Mouse (Mus musculus) adrenal gland, postnatal 10 days (tissue): ENCODE results near the gene Tgm3. TPM values are rescaled to one million over a fixed set of nuclear protein-coding genes. Genes with fewer than 3 reads are reported as not detected.

Source experiments
- DNase-seq: peaks from one replicate; pipeline ENCODE4 v3.0.0; 2021; ENCODE audit warnings: mixed read lengths
- long read RNA-seq, 2 experiments: library from polyadenylated mRNA; stranded (forward); transcript quantifications; one replicate each; pipeline ENCODE4 v2.0.0; 2021
- total RNA-seq, 2 experiments: library from RNA; stranded (reverse); gene quantifications; 2 replicates each; pipeline ENCODE4 v1.2.3; 2021

The Tgm3 gene
- under 1 TPM in 1 of 2 experiments, not detected in 1; 0.15 TPM for total RNA-seq
- long read RNA-seq, experiment 1: 0 reads
- long read RNA-seq, experiment 2: 0 reads

DNA sequence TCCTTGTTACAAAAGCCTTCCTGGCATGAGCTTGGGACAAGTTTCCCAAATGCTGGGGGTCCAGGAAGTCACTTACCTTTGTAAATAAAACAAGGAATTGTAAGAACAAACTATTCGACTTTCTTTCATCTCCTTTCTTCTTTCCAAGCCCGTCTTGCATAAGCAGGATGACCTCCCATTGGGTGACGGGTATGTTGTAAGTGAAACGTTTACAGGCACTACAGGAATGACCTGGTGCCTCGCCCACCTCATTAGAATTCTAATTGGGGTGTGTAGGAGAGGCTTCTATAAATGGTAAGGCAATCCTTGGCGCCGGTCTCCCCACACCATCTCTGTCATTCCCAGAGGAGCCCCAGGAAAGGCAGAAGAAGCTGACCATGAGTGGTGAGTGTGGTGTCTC is at the start of gene Tgm3:
TSS of gene Tgm3 (plus strand) at position 324 of the 400 bp plus-strand sequence.
- DNase-seq: no peak

DNA sequence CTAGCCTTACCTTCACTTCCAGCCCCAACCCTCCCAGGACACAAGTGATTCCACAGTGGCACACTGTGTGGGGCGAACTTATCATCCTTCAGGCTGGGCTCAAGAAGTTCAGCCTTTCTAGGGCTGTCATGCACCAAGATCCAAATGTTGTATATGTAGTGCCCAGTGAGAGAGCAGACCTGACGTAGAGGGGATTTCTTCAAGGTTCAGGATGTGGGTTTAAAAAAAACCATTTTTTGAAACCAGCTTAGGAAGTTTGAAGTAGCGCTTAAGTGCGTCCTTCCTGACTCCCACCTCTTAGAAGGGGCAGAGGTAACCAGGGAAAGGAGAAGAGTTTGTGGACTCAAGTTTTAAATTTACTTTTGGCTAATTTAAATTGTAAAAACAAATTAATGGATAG is 31.5 kb upstream of the Tgm3 start:
- DNase-seq: no peak

DNA sequence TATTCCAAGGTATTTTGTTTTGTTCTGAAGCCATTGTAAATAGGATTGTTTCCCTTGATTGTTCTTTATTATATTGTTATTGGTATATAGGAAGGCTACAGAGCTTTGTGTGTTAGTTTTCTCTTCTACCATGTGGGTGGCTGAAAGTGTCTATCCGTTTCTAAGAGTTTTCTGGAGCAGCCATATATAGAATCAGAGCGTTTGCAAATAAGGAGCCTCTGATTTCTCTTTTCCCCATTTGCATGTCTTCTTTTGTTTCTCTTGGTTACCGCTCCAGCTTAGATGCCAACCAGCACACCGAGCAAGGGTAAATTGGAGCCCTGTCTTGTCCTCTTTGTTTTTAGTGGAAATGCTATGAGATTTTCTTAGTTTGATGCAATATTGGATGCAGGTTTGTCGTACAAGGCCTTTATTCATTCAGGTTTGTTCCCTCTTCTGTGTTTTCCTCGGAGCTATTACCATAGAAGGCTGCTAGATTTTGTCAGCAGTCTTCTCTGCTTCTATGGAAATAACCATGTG is 24.6 kb upstream of the Tgm3 start:
- no peak for DNase-seq

DNA sequence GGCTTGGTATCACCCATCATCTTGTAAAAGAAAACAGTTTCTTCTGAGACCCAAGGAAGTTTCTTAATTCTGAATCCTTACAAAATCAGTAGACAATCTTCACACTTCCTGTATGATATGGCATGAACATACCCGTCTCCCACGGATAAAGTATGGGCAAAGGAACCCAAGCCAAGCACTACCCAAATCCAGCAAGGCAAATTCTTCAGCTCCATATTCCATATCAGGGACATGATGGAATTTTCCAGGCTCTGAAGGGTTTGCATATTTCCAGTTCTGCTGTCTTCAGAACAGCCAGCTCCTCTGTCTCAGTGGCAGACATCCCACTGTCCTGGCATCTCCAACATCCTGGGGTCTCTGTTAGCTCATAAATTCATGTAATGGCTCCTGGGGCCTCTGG is 22.5 kb upstream of the Tgm3 start:
- DNase-seq: no peak

DNA sequence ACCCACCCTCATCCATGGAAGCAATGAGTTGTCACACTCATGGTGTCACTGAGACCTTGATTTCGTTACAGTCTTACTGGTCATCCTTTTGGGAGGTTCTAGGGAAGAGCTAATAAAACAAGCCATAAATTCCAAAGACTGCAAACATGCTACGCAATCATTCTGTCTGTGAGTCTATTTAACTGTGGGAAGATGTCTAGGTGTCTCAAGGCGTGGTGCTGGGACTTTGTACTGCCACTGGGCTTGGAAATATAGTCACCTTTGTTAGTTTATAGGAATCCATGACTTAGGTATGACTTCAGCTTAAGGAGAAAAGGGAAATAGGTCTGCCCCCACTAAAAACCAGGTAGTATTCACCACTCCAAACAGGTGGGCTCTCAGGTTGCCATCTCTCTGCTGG is 17.7 kb upstream of the Tgm3 start:
- no peak for DNase-seq

DNA sequence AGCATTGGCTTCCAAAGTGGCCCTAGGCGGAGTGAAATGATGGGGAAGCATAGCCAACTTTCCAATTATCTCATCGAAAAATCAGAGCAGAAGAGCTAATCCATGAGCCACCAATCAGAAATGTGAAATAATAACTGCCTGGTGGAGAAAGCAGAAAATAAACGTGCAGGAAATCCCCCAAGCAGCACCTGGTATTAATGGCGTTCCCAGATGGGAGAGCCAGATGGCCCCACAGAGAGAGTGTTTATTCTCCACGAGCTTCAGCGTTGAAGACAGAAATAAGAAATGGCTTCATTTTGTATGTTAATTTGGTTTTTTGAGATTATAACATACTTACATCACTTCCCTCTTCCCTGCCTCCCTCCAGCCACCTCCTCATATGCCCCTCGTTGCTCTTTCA is 13.7 kb upstream of the Tgm3 start:
- no peak for DNase-seq

DNA sequence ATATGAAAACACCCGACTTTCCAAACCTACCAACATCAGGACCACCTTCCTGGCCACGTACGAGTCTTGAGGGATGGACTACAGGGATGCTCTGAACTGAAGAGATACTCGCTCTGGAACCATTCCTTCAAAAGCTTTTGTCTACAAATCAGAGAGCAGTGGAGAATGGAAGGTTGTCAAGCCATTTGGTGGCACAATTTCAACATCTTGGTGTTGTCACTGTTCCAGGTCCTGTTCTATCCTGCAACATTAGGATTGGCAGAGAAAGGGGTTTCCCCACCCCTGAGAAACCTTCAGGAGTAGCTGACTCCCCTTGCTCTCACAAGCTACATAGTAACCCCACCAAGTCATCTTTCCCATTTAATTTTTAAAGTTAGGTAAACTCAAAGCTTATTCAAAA is 12.9 kb upstream of the Tgm3 start:
- DNase-seq: no peak

DNA sequence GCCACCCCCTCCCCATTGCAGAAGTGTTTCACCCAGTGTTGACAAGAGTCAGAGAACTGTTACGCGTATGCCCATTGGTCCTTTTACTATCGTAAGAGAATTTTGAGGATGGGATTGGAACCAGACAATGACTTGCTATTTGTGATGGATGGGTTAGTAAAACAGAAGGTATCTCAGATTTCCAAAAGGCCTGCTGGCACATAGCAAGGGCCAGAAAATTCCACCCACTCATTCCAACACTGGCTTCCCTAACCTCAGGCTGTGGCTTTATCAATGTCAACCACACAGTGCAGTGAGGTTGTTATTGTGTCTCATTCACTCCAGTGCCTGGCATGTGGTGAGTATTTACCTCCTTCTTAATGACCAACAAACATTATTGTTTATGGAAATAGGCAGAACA is 11.5 kb upstream of the Tgm3 start:
- no peak for DNase-seq

DNA sequence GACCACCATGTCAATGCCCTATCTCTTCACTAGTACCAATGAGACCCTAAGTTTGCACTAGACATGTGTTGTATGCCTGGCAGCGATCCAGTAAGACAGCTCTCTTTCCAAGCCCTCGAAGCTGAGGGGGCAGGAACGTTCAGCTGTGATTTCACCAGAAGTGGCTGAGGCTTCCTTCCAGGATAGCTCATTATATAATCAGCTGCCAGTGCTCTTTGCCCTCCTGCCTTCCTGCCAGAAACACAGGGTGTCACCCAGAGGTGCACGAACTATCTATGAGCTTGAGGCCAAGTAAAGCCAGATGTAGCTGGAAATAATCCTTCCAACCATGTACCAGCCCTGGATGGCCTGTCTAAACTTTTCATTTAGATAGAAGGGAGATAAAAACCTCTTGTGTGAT is 8.1 kb upstream of the Tgm3 start:
- peak; percentile 52 for DNase-seq

DNA sequence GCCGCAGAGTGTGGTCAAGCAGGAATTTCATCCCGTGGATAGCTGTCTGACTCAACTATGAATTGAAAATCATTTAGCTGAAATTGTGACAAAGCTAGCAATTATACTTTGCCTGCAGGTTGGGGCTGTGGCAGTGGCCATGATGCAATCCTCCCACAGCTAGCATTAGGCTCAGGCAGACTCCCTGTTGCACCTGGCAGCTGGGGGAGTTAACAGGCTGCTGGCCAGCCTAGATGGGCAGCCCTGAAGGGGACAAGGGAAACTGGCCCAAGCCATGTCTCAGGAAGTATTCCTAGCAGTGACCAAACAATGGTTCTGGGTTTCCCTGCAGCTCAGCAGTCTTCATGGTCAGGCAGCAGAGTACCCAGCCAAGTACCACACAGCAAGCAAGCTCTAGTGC is 2.8 kb upstream of the Tgm3 start:
- DNase-seq: no peak

DNA sequence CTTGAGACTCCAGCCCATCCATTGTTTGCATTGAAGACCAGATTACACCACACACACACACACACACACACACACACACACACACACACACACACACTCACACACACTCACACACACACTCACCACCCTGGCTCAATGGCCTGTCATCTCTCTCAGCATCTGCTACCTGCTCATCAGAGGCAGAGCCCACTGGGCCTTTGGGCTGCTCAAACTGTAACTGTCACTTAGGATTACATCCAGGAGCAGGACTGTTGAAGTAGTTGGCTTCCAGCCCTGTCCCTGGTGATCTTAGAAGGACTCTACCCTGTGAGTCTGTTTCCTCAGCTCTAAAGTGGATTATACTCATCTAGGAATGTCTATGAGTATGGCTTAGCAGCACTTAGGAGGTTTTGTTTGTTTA is 1.5 kb downstream of the Tgm3 start:
- DNase-seq: no peak

DNA sequence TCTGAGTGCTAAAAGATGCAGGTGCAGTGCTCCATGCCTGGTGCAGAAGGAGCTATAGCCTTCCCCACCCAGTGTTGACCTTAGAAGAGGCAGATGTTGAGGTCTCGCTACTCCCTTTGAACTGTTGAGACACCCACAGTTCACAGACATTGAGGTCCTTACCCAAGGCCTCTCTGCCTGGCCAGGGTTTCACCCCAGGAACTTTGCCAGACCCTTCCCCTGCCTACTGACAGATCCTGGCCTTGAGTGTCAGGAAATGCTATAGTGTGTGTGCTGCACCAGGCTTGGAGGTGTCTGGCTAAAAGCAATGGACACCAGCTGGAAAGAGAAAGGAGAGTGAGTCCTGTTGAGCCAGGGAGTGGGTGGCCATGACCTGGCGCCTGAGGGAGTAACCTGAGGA is 3.0 kb downstream of the Tgm3 start:
- DNase-seq: peak; percentile 77

DNA sequence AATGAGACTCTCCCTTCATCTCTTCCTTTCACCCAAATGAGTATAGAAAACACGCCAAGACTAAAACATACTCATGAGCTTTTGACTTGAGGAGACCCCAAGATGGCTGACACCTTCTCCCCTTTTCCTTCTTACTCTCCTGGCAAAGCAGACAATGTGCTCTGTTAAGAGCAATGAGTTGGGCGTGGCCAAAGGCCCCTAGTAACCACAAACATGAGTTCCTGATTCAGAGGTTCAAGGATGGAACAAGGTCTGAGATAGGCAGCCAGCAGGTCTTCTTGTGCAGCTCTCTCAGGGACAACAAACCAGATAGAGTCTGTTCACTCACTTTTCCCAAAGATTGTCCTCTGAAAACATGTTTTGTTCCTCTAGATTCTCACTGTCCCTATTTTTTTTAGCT is 5.9 kb downstream of the Tgm3 start:
- no peak for DNase-seq

DNA sequence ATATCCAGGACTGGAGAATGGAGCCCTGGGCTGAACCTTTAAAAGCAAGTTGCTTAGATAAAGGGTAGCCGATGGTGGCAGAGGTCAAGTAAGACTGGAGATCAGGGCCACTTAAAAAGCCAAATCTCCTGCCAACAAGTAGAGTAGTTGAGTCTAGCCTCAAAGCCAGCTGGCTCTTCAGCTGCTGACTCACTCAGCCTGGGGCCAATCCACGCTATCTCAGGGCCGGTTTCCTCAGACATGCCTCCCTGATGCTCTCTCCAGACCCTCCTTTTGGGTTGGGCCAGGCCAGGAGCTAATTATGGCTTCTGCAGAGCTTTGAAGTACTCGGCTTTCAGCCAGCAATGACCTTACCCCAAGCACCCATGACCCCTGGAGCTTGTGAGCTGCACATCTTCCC is 15.7 kb downstream of the Tgm3 start:
- DNase-seq: peak; percentile 44

DNA sequence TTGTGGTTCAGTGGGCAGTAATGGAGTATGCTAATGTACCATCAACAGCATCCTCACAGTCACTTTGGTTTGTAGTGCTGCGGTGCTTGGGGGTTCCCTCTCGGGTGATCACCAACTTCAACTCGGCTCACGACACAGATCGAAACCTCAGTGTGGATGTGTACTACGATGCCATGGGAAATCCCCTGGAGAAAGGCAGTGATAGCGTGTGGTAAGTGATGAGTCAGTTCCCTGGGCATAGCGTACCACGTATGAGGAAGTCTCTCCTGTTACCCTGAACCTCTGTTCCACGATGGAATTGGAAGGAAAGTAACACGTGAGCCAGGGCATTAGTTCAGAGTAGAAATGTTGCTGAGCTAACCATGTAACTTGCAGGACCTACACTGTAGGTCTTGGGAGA is 17.7 kb downstream of the Tgm3 start:
- DNase-seq: no peak

DNA sequence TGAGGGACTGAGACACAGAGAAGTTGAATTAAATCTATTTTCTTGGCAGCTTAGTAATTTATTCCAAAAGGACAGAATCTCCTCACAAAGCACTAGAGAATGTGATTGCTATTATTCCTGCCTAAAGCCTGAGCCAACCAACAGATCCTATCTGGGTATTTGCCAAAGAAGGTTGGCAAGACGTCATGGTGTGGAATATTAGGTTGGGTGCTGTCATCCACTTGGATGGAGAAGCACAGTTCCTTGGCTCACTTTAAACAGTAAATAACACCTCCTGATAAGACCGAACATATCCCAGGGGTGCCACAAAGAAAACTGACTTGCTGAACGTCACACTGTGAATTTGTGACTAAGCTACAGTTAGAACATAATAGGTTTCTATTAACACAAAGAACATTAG is 20.5 kb downstream of the Tgm3 start:
- no peak for DNase-seq

DNA sequence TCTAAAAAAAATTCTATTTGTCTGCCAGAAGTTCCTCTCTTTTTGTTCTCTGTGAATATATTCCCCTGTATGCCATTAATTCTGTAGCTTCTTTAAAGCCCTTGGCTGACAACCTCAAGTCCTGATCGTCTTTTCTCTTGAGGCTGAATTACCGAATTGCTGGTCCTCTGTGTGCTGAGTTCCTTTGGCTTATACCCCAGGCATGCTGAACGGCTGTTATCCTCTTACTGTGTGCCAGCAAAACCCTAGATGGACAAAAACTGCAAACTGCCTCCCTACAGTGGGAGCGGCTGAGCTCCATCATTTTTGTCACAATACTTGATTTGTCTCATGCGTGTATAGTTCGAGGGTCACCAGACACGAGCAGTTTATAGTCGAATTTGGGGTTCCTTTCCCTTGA is 24.7 kb downstream of the Tgm3 start:
- DNase-seq: no peak

DNA sequence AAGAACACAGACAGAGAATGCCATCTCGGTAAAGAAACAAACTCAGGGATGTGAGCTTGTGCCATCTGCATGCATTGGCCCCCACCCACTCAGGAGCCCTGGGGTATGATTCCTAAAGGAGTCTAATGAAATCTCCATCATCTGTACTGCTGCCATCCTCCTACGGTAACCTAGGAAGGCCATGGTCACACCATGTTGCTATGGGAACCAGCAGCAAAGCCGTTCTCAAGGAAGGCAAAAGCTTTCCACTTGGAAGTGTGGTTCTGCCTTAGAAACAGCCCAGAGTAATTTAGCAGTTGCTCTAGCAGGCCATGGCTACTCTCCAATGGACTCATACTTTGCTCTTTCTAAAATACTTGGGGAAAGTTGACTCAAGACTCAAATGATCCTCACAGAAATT is 26.8 kb downstream of the Tgm3 start:
- no peak for DNase-seq

DNA sequence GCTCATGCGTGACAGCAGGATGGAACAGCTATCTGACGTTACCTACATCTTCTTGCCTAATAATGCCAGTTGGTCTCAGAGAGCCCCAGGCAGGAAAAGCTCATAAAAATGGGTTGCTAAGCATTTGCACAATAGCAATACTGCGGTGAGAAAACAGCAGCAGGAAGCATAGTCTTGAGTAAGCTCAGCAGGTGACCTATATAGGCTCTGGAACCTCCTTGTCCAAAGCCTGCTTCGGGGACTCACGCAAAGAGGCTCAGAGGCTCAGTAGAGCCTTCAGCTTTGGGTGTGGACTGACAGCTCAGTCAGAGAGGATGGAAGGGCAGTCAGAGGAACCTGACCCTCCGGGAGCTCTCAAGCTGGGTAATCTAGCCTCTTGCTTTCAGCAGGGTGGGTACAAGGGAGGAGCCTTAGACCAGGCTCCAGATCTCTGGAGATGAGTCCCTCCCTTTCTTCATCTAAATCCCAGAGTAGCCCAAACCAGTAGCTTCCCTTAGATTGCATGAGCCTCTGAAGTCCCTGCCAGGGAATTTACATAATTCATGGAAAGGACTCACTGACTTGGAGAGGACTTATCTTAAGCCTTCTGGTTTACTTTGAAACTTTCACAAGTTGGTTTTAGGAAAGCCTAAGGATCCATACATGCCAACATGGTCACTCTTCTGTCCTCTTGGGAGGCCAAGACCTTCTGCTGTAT is 28.2 kb downstream of the Tgm3 start:
- DNase-seq: no peak

DNA sequence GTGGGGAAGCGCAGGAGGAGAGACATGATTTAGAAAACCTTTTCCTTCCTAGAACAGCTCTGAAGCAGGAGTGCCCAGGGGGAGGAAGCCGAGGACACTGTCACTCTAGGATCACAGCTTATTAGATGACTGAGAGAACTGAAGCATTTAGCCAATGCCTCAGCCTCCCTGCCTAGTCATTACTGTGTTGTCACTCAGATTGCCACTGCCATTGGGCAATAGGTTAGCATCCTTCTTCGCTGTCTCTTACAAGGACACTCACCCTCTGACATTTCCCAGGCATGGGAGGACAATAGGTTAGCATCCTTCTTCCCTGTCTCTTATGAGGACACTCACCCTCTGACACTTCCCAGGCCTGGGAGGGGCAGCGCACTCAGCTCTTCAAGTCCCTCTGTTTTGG is 31.7 kb downstream of the Tgm3 start:
- DNase-seq: peak; percentile 11

DNA sequence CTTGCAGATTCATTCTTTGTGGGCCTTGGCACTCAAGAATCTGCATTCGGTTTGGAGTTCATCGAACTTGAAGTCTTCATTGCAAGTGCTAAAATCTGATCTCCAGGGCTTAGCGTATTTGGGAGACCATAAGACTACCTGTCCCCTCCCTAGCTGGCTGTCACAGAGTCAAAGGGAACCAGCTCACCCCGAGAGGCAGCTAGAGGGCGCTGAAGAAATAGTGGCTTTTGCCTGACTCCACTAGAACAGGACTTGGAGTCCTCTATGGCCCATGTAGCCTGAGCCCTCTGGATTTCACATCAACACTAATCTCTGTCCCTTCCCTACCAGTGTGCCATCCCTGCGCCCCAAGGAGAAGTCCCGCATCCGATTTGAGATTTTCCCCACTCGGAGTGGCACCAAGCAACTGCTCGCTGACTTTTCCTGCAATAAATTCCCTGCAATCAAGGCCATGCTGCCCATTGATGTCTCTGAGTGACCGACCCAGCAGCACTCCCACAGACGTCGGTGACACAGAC is 35.8 kb downstream of the Tgm3 start:
- peak; percentile 16 for DNase-seq

DNA sequence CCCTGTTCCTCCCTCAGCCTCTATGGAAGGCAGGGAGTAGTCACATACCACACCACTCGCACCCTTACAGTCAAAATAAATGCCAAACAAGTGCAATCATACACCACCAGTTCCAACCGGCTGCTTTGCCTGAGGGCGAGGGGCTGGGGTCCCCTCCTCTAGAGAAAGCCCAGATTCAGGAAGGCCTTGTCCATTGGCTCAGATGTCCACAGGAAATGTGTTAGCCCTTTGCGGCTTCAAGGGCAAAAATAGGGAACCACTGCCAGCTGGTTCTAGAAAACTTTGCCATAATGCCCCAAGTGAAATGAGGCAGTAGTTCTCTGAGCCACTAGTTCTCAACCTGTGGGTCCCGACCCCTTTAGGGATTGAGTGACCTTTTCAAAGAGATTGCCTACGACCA is 36.6 kb downstream of the Tgm3 start:
- no peak for DNase-seq

DNA sequence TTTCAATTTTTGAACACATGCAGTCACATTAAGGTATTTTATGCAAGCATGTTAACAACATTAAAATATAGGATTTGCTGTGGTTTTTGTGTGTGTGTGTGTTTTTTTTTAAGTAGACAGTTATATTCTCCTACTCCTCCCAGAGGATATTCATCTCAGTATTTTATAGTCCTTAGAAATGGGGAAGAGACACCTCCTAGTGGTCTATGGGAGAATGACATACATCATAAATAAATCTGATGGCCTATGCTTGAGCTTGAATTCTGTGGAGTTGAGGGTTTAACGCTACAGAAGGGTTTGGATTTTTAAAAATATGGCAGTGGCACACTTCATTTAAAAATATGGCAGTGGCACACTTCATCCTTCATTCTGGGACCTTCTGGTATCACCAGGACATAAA is 46.0 kb downstream of the Tgm3 start:
- no peak for DNase-seq

DNA sequence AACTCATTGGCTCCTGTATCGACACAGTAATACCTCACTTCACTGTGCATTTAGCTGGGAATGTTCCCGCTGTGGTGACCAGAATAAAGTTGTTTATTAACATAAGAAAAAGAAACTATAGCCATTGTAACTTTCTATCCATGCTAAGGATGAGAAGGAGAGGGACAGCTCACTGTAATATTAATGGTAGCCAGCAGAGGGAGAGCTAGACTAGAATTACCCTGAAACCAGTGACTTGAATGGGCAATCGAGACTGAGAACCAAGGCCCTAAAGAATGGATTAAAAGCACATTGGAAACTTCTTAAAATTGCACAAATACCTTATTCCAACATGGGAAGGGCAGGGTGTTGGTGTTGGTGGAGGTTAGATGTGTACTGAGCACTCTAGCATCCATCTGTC is 56.1 kb downstream of the Tgm3 start:
- DNase-seq: peak; percentile 60
